Mouse (Mus musculus) retina, embryonic 14.5 days (tissue): ENCODE measurements around the gene Car6.
A peak's percentile ranks its signal among the peaks of the same experiment; 100 is the strongest.

Experiments
- DNase-seq: peaks from one replicate; pipeline ENCODE4 v3.0.0-alpha.2; 2015; ENCODE audit warnings: low spot score

The Car6 gene

DNA sequence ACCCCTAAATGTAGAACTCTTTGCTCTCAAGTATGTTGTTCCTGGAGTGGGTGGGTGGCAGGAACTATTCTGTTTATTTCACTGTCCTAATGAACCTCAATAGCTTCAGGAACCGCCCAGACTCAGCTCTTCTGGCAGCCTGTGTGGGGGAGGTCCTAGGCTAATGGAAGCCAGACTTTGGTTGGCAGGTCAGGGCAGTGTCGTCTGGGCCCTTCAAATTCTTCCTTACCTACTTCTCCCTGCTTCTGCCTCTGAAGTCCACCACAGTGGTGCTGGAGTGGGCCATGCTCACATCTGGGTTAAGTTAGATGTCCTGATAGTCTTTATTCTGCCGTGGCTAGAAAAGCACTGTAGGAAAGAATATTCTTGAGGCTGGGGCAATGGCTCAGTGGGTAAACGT, 23.0 kb downstream of the Car6 start:
- no peak for DNase-seq

GRCm38 (mm10) chr4:150177122-150177521, 24.0 kb downstream of the Car6 start:
- DNase-seq, result no peak

DNA sequence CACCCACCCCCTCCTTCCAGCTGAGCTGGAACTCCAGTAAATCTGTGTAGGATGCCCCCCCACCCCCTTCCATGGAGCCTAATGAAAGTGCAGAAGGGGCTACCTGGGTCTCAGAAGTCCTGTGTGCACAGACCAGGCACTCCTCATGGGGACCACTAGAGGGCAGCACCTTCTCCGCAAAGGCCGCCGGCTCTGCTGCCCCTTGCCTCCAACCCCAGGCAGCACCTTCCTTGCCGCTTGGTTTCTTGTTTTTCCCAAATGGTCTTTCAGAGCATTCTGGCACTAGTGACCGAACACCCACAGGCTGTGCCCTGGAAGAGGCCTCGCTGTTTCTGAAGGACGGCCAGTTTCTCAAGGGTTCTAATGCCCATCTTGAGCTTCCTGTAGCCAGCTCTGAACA, 24.6 kb downstream of the Car6 start:
- DNase-seq, result peak; percentile 78

DNA sequence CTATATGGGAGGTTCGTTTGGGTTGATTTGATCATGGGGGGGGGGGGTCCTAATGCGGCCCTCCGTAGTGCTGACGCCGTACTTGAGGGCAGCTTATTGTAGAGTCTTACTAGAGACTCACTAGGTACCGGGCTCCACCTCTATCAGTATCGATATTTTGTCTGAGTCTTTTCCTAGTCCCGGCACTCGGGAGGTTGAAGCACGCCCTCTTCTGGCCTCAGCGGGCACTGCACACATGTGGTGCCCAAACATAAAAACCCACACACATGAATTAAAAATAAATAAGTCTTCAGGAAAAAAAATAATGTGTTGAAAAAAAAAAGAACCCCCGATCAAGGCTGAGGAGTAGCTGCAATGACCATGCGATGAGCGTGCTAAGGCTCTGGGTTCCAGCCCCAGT, 27.1 kb downstream of the Car6 start:
- DNase-seq, result no peak

DNA sequence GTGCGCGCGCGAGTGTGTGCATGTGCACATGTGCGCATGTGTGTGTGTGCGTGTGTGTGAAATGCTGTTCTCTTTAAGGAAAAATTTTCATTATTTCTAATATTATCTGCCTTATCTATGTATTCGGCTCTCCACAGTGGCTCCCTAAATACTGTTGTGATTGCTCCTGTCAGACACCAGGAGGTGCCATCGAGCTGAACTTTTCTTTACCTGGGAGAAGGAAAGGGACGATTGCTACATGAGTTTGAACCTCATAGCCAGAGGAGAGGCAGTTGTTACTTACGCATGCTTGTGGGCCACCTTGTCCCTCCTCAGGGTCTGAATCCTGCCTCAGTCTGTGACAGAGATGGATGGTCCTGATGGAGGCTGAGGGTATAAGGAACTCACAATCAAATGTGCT, 27.9 kb downstream of the Car6 start:
- peak; percentile 76 for DNase-seq

- DNase-seq, result no peak
These were observed 29.0 kb downstream of the Car6 start for GRCm38 (mm10) chr4:150172107-150172506.

GRCm38 (mm10) chr4:150168406-150168805, 32.7 kb downstream of the Car6 start:
- DNase-seq, result no peak

DNA sequence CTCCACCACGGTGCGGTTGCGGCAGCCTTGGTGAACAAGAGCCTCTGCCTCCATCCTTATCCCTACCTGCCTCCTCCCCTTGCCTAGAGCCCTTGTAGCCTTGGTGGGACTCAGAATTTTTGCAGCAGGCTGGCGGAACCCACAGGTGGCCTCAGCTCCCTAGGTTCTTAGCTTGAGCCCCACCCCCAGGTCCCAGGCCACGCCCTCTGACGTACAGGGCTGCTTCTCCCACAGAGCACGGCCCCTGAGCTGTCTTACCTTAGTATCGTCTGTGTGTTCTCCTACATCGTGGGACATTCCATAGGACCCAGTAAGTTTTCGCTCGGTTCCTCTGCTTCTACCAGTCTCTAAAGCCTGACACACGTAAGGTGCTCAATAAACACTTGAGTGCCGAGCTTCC, 36.3 kb downstream of the Car6 start:
- no peak for DNase-seq

GRCm38 (mm10) chr4:150162561-150163169, 38.5 kb downstream of the Car6 start:
- no peak for DNase-seq

GRCm38 (mm10) chr4:150159458-150159857, 41.7 kb downstream of the Car6 start:
- DNase-seq, result no peak

DNA sequence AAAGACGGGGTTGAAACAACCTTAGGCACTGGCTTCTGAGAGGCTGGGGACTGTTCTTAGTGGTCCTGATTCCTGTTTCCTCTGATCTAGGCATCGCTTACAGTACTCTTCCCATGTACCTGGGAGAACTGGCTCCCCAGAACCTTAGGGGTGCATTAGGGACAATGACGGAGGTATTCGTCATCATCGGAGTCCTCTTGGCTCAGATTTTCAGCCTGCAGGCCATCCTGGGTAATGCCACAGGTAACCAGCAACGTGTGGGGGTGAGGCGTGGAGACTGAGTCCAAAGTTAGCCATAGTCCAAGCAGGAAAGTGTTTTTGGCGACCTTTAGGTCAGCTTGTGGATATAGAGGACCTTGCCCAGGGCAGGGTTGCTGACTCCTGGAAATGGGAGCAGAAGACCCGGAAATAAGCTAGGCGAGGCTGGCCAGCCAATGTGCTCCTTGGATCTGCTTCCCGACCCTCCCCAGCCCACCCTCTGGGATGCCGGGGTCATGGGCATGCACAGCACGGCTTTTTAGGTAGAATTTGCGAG, 43.7 kb downstream of the Car6 start:
- no peak for DNase-seq

DNA sequence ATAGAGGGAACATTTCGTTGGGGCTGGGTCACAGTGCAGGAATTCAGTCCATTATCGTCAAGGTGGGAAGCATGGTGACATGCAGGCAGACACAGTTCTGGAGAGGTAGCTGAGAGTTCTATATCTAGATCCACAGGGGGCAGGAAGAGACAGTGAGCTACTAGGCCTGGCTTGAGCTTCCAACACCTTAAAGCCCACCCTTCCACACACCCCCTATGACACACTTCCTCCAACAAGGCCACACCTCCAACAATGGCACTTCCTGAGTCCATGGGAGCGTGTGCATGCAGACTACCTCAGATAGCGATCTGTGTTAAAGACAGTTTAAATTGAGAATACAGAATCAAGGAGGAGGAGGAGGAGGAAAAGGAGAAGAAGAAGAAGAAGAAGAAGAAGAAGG, 45.4 kb downstream of the Car6 start:
- no peak for DNase-seq

DNA sequence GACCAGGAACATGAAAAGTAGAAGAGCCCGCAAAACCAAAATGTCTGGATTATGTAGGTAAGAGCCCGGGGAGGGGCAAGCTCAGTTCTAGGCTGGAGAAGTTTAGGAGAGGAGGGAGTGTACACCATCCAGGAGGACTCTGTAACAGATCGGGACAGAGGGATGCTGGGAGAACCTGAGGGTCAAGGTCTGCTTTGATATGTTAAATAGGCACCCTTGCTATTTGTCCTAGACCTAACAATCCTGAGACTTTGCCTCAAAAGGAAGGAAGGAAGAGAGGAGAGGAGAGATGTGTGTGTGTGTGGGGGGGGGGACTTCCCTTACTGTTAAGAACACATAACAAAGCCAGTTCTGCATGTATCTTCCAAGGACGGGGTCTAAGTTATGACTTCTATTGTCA, 45.8 kb downstream of the Car6 start:
- no peak for DNase-seq

GRCm38 (mm10) chr4:150152483-150152882, 48.6 kb downstream of the Car6 start:
- DNase-seq, result no peak

DNA sequence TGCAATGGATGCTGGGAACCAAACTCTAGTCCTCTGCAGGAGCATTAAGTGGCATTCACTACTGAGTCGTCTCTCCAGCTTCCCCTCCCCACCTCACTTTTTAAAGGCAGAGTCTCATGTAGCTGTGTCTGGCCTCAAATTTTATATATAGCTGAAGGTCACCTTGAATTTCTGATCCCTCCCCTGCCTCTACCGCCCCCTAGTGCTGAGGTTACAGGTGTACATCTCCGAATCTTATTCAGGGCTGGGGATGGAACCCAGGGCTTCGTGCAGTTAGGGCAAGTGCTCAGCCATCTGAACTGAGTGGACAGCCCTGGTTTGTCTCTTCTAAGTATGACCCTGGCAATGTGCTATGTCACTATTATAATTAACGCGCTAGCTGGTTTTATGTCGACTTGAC, 50.1 kb downstream of the Car6 start:
- no peak for DNase-seq

DNA sequence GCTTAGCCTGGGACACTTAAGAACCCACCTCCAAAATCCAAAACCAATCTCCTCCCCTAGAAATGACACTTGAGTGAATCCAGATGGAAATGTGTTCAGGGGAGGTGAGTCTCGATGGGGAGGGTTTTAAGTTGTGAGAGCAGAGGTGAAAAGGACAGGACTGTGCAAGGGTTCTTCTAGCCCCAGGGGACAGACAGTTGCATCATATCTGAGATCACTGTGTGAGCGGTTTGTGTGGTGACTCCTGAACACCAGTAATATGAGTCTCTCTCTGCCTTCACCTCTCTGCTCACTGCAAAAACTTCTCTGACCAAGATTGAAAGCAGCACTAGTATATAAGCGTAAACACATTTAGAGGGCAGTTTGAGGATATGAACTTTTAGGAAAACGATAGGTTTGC, 54.8 kb downstream of the Car6 start:
- DNase-seq, result no peak

DNA sequence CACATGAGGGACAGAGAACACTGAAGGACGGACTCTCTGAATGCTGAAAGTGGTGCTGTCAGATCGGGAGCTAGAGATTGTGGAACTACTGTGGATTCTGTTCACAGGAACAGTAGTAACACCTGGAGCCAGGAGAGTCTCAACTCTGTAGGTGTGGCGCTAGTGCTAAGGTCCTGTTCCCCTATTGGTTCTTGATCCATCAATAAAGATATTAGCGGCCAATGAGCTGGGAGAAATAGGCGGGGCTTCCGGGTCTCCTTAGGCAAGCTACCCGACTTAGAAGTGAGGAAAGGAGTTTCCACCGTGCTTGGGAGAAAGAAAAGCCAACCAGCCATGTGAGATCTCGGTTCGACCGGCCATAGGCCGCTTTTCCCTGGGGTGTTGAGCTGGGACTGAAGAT, 56.9 kb downstream of the Car6 start:
- no peak for DNase-seq

DNA sequence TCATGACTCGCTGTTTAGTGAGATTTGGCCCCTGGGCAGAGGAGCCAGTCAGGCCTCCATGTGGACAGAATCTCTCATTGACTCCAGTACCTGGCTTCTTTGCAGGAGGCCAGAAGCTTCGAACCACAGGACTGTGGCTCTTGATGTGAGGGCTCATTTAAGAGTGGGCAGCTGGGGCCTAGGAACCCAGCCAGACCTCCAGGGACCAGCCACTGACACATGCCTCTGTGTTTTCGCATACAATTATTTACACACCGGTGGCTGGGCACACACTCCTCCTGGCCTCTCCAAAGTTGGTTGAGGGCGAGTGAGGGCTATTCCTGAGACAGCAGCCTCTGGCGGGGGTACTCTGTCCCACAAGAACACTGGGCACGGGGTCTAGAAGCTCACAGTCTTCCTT, 60.8 kb downstream of the Car6 start:
- DNase-seq, result no peak

- DNase-seq, result no peak
These were observed 62.0 kb downstream of the Car6 start for GRCm38 (mm10) chr4:150139090-150139489.

- DNase-seq, result peak; percentile 60
These were observed 63.0 kb downstream of the Car6 start for GRCm38 (mm10) chr4:150138084-150138543.

GRCm38 (mm10) chr4:150137368-150138083, 63.6 kb downstream of the Car6 start:
- DNase-seq, result no peak
